Mouse (Mus musculus) splenic B cell, adult 2 months (primary cell): ENCODE measurements around the gene Gusb.

Source experiments
- DNase-seq: peaks from one replicate; pipeline ENCODE4 v3.0.0-alpha.2; 2011; ENCODE audit warnings: low read depth, low spot score
- H3K27me3 ChIP-seq: 2 replicates; pipeline ENCODE4 v1.6.1; 2012; ENCODE audit warnings: mild to moderate bottlenecking, low read length, moderate library complexity, mixed read lengths; ENCODE audit not compliant: control insufficient read depth, poor library complexity, insufficient read depth, severe bottlenecking
- H3K36me3 ChIP-seq: 2 replicates; pipeline ENCODE4 v1.6.1; 2012; ENCODE audit warnings: mild to moderate bottlenecking, low read length, moderate library complexity, mixed read lengths; ENCODE audit not compliant: control insufficient read depth, poor library complexity, insufficient read depth, severe bottlenecking

Gusb gene

DNA sequence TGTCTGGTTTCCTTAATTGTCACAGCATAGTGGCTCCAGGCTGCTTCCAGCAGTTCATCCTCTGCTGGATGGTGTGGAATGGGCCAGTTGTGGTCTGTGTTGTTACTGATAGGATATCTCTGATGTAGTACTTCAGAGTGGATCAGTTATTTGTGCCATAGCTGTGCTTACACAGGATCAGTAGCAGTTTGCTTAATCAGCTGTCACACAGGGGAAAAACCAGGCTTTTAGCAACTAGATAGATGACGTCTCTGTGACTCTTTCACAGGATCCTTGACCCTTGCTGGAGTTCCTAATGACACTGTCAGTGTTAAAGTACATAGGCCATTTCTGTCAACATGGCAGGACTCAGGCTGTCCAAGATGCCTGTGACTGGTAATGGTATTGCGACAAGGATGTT lies 31.0 kb upstream of the Gusb start:
- Histone ChIP-seq H3K27me3 (no peaks in the 10 kb centered on the region), H3K36me3 (peaks cover 2% of the 10 kb centered on the region)

DNA sequence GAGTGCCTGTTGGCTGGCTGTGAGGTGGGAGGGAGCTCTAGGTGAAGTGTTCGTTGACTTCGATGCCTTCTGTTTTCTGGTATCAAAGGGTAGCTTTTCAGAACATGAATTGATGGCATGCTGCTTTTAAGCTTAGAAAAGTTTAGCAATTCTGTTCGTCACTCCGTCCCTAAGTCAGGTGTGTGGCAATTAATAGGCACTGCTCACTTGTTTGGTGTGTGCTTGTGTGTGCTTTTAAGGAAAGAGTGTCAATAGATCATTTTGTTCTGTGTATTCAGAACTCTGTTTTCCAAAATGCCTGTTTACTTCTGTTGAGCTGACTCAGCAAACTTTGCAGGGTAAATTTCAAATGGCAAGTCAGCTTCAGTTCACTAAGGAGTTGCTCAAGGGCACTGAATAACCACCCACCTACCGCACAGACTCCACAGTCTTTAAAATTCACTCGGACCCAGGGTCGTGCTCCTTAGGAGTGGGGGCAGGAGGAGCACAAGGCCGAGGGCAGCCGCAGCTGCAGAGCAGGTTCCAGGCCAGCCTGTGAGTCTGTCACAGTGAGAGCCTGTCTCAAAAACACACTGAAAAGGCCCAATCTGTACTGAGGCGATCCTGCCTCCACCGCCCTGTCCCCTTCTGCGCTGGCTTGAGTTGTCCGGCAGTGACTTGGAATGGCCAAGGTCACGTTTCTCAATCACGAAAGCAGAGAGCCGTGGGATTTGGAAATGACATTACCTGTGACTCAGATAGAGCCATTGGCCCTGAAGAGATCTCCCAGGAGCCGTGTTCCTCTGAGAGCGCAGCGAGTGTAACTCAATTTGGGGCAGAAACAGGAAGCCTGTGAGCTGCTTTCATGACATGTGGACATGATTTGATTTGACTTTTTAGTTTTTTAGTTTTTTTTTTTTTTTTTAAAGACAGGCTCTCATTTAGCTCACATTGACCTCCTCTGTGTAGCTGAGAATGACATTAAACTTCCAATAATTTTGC lies 28.9 kb upstream of the Gusb start:
- no peaks in the 10 kb centered on the region; the same call in none of the 2 replicates for H3K36me3 ChIP-seq
- H3K27me3 ChIP-seq: no peaks in the 10 kb centered on the region
- no peak for DNase-seq

More for the DNA sequence above, 31.0 kb upstream of the Gusb start:
- DNase-seq: no peak

DNA sequence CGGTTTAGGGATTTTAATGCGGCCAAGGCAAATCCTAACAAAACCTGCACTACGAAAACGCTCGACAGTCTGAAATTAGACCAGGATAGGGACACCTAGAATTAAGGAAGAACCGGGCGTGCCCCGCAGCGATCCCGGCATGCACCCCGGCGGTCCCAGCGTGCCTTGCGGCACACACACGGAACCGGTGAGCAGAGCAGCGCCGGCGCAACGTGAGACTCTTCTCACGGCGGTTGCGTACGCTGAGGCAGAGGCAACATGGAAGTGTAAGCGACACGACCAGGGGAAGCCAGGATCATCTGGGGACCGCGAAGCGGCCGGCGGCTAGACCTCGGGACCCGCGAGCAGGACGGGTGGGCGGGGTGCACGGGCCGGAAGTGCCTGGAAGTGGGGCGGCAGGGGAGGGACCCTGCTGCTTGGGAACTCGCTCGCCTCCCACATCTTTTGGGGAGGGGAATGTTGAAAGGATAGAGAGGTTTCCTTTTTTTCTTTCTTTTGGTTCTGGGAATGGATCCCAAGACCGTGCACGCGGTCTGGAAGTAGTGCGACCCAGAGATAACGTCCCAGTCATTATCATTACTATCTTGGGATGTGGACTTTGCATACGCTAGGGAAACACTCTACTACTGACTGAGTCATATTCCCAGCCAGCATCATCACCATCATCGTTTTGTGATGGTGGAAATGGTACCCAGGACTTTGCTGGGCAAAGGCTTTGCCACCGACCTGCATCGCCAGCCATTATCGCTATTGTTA lies 26.5 kb upstream of the Gusb start, which contains the start of the genes Asl and Crcp:
Gene Asl (minus strand): TSS at position 106 of the 756 bp plus-strand sequence.
Gene Crcp (plus strand): TSS at position 149 of the 756 bp plus-strand sequence.
- Histone ChIP-seq H3K36me3 (no peaks in the 10 kb centered on the region; the same call in 1 of the 2 replicates), H3K27me3 (no peaks in the 10 kb centered on the region)
- DNase-seq: peak; percentile 82

GRCm38 (mm10) chr5:130027696-130028095 lies 24.8 kb upstream of the Gusb start:
- Histone ChIP-seq H3K27me3 (no peaks in the 10 kb centered on the region), H3K36me3 (no peaks in the 10 kb centered on the region)
- DNase-seq: no peak

GRCm38 (mm10) chr5:130027134-130027533 lies 24.3 kb upstream of the Gusb start:
- Histone ChIP-seq H3K36me3 (no peaks in the 10 kb centered on the region), H3K27me3 (no peaks in the 10 kb centered on the region)
- DNase-seq: no peak

GRCm38 (mm10) chr5:130023767-130024539 lies 21.1 kb upstream of the Gusb start:
- Histone ChIP-seq H3K36me3 (no peaks in the 10 kb centered on the region), H3K27me3 (no peaks in the 10 kb centered on the region)
- DNase-seq: peak; percentile 83

DNA sequence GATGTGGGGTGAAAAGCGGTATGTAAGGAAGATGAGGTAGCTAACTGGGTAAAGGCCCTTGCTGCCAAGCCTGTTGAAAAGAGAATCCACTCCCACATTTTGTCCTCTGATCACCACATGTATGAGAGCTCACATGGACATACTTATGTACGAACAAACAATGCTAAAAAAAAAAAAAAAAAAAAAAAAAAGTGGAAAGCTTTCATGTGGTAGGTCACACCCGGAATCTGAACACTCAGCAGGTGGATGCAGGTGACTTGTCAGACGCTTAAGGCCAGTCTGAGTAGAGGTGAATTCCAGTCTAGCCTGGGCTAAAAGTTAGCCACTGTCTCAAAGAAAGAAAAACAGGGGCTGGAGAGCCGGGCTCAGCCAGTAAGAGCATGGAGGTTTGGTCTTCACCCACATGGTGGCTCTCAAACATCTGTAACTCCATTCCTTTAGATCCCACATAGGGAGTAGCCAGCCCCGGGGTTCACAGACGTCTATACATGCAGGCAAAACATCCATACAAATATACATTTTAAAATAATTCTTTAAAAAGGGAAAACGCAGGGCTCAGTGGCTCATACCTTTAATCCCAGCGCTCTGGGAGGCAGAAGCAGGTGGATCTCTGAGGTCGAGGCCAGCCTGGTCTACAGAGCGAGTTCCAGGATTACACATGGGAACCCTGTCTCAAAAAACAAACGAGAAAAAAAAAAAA lies 20.4 kb upstream of the Gusb start:
- Histone ChIP-seq H3K36me3 (no peaks in the 10 kb centered on the region), H3K27me3 (no peaks in the 10 kb centered on the region)
- no peak for DNase-seq

GRCm38 (mm10) chr5:130022366-130022765 lies 19.5 kb upstream of the Gusb start:
- no peaks in the 10 kb centered on the region for H3K27me3 ChIP-seq
- no peak for DNase-seq
- no peaks in the 10 kb centered on the region for H3K36me3 ChIP-seq

- Histone ChIP-seq H3K36me3 (no peaks in the 10 kb centered on the region), H3K27me3 (no peaks in the 10 kb centered on the region)
- DNase-seq: no peak
Observed at GRCm38 (mm10) chr5:130021361-130021966, 18.6 kb upstream of the Gusb start.

- H3K36me3 ChIP-seq: no peaks in the 10 kb centered on the region; the same call in 1 of the 2 replicates
- no peak for DNase-seq
- H3K27me3 ChIP-seq: no peaks in the 10 kb centered on the region
Observed at GRCm38 (mm10) chr5:130019461-130019860, 16.6 kb upstream of the Gusb start.

GRCm38 (mm10) chr5:130015104-130015503 lies 12.3 kb upstream of the Gusb start:
- DNase-seq: no peak
- H3K36me3 ChIP-seq: peaks cover 1% of the 10 kb centered on the region
- H3K27me3 ChIP-seq: no peaks in the 10 kb centered on the region

GRCm38 (mm10) chr5:130010961-130011360 lies 8.1 kb upstream of the Gusb start:
- no peaks in the 10 kb centered on the region for H3K27me3 ChIP-seq
- DNase-seq: peak; percentile 36

DNA sequence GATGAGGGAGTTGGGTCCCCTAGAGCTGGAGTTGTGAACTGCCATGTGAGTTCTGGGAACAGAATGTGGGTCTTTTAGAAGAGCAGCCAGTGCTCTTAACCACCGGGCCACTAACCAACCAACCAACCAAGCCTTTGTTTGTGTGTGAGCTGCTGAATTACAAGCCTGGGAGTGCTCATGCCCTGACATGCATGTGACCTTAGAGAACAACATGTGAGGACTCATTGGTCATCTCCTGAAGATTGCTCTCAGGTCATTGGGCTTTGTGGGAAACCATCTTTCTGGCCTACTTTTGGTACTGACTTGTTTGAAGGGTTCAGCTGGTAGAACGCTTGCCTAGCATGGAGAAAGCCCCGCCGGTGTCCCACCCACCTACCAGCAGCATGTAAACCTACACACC lies 6.9 kb upstream of the Gusb start:
- Histone ChIP-seq H3K36me3 (peaks cover 1% of the 10 kb centered on the region), H3K27me3 (no peaks in the 10 kb centered on the region)
- no peak for DNase-seq

More at GRCm38 (mm10) chr5:130010961-130011360, 8.1 kb upstream of the Gusb start:
- peaks cover 1% of the 10 kb centered on the region for H3K36me3 ChIP-seq
